Mouse (Mus musculus) cerebellum, postnatal 36 days (tissue): Measurements from ENCODE around the gene Lemd1.
A peak's percentile ranks its signal among the peaks of the same experiment; 100 is the strongest.
"Not testable (repeated sequence)": the region's sequence is repeated elsewhere in the genome, so short reads cannot be mapped to it uniquely, and the experiment has no call there.

Experiments
- DNase-seq, 2 experiments: peaks; one replicate each; pipeline ENCODE4 v3.0.0; 2021 to 2022; ENCODE audit warnings: mixed read lengths in 2 of 2

The Lemd1 gene

DNA sequence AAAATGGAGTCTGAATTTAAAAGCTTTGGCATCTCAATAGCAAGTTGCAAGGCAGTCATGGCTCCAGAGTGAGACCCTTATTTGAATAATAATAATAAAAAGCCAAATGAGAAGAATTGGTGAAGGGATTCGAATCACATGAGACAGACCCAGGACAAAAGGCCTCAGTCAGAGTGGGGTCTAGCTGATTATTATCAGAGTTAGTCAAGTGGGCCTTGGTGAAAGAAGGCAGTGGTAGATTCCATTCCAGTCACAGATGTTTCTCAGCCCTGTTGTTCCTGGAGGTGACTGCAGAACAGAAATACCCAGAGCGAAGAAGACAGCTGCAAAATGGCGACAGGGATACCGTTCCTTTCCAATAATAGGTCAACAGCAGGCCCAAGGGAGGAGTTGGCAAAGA, 72.4 kb downstream of the Lemd1 start:
- DNase-seq: no peak

DNA sequence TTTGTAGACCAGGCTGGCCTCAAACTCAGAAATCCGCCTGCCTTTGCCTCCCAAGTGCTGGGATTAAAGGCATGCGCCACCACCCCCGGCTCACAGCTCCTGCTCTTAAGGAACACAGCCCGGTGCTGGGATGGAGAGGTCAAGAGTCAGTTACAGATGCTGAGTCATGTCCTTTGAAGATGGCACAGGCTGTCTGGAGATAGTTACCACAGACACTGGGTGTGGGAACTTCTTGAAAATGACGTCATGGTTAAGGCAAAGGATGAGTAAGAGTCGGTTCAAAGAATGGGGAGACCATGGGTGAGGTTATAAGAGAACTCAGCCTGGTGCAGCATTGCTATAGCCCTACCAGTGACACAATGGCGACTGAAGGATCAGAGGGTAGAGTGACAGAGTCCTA, 73.3 kb downstream of the Lemd1 start:
- DNase-seq: no peak

DNA sequence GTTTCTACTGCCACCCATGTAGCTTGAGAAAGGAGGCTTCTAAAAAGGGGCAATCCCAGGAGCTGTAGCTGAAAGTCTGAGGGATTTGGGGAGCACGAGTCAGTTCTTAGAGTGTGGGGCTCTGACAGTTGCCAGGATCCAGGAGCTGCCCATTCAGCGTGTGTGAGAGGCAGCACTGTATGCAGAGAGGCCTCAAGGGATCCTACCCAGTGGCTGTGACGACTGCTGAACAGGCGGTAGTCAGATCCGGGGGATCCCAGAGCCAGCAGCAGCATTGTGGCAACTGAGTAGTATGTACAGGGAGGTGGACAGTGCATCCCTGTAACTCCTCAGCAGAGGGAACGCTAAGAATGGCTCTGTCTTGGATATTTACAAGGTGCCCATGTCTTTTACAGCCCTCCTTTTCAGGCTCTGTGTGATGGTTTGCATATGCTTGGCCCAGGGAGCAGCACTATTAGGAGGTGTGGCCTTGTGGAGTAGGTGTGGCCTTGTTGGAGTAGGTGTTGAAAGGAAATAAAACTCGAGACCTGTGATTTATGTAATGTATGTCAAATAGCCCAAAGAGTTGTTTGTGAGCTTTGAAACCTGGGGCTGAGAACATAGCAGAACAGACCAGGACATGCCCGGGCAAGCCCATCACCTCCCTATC, 74.1 kb downstream of the Lemd1 start:
- DNase-seq: no peak

DNA sequence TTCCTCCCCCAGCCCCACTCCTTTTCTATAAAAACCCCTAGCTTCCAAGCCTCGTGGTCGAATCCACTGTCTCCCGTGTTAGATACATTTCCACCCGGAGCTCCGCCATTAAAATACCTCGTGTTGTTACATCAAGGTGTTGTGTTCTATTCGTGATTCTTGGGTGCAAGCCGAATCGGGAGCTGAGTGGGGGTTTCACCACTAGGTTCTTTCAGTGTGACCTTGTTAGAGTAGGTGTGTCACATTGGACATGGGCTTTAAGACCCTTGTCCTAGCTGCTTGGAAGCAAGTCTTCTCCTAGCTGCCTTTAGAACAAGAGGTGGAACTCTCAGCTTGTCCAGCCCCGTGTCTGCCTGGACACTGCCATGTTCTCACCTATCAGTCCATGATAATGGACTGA, 74.7 kb downstream of the Lemd1 start:
- no peak for DNase-seq

DNA sequence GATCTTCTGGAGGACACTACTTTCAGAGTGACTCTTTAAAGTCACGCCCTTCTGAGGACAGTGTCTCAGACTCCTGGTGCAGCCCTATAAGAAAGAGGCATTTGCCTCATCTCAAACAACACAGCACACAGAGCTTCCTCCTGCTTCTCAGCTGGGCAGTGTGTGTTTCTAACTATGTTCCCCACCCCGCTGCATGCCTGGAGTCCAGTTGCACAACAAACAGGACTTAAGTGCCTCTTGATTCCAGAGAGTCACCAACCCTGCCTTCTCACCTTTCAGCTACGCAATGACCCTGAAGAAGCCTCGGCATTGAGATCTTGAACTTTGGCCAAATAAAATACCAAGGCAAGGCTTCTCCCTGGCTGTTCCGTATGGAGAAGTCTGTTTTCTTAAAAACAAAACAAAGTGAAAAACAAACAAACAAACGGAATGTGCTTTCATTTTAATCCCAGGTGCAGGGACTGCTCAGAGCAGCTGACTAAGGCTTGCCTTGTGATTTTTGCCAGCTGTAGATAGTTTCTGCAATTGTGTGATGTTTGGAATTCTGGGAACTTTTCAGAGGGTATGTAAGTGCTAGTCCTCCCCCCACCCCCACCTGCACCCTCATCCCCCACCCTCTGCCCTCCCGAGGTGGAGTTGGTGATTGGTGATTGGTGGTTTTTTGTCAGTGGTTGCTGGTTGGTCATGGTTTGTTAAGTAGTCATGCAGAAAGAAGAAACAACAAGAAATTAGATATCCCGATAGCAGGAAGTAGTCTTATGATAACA, 75.7 kb downstream of the Lemd1 start:
- no peak for DNase-seq

DNA sequence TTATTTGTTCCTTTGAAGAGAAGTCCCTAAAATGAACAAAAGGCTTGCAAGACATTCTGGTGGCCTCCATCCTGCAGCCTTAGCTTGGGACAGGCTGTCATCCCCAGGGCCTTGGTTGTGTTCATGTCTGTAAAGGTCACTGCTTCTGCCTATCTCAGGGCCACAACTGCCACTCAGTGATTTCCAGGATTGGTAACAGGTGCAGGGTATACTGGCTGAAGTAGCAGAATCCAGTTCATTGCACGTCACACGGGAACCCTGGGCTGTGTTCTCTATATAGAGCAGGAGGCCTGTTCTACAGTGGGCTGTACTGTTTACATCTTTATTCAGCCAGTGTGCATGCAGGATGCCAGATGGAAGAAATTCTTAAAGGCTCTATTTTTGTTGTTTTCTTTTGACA, 76.7 kb downstream of the Lemd1 start:
- DNase-seq: no peak

DNA sequence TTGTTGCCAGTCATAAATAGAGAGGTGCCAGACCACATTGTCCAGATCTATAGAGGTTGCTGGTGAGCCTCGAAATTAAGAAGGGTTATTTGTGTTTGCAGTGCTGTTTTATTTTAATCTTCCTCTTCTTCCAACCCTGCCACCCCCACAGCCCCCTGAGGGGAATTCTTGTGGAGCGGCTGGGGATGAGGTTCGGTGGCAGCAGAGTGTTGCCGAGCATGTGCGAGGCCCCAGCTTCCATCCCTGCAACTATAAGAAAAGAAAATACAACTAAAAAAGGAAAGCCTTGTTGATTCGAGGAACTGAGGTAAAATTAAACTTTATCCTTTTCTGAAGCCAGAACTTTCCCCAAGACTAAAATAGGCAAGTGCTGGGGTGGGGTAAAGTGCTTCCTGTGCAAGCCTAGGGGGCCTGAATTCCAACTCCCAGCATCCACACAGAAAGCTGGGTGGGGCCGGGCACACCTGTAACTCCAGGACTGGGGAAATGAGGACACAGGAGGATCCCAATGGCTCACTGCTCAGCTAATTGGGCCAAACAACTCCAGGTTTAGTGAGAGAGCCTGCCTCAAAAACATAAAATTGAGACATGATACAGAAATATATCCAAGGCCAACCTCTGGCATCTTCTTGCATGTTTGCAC, 77.3 kb downstream of the Lemd1 start:
- no peak for DNase-seq

DNA sequence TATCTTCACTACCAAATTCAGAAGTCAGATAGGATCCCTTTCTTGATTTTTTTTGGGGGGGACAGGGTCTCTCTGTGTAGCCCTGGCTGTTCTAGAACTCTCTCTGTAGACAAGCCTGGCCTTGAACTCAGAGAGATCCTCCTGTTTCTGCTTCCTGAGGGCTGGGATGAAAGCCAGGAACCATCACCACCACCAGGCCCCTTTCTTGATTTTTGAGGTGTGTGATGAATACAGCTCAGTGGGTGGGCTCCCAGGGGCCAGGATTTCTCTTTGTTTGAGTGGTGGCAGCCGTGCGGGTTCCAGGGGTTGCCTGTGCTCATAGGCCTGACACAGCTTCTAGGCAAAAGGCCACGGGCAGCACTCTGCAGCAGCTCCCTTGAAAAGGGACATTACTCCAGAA, 80.0 kb downstream of the Lemd1 start:
- no peak for DNase-seq

DNA sequence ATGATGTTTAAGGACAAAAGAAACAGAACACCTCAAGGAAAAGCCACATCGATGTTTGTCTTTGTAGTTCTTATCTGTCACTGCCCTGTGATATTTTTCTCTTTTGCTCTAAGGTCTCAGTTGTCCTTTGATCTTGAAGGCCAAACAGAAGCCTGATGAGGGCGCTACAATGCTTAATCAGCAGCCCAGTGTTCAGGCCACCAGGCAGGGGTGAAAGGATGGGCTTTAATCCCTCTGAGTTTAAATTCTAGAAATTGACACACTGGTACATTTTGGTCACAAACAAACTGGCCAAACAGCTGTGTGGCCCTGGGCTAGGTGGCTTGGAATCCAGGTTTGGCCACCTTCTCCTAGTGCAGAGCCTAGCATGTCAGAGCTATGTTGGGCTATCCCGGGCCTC, 85.5 kb downstream of the Lemd1 start:
- no peak for DNase-seq

DNA sequence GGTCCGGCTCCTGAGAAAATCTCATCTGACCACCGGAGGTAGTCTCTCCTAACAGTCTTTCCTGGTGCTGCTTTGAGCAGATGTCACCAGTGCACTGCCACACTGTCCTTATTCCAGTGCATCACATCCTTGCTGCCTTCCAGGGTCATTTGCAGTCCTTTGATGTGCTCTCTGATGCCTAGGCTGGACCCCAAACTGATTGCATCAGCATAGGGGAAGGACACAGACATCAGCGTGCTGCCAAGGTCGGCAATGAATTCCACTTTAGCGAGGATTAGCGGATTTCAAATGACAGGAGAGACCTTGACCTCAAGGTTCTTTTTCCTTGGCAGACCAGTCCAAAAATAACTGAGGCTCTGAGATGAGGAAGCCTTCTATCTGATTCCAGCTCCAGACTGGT, 85.9 kb downstream of the Lemd1 start:
- DNase-seq: no peak

DNA sequence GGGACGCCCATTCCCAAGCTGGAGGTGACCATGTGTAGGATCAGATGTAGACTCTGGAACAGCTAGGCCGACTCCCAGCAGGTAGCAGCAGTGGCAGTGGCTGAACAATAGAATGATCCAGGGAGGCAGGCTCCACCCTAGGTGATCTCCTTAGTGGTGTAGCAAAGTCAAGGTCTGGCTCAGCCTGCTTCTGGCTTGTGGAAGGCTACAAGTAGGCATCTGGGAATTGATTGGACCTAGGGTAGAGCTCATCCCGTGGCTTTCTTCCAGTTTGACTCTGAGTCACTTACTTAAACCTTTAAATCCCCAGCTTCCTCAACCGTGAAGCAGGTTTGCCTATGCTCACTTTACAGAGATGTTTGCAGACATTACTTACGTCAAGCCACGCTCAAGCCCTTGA, 89.4 kb downstream of the Lemd1 start:
- not testable (repeated sequence) for DNase-seq

DNA sequence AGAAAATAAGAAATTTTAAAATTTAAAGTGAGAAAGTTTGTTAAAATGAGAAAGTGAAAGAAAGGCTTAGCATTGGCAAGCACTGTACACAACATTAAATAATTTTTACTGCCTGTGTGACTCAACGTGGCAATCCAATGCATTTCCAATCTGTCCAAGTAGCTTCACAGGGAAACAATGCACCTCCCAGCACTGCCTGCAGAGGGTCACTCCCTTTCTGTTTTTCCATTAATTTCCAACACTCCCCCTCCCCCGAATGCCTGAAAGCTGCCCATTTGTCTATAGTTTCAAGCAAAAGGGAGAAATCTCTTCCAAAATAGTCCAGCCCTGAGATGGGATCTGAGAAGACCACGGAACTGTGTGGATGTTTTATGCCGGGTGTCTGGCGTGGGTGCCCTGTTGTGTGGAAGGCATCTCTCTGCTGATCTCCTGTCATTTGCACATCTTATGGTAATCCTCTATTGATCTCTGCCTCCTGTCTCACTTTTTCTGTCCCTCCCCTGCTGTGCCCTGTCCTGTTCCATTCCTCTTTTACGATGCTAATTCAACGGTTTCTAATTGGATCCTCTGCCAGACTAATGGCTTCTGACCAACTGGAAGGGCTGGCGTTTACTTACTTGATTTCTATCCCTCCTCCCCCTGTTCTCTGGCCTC, 90.4 kb downstream of the Lemd1 start:
- DNase-seq: no peak

DNA sequence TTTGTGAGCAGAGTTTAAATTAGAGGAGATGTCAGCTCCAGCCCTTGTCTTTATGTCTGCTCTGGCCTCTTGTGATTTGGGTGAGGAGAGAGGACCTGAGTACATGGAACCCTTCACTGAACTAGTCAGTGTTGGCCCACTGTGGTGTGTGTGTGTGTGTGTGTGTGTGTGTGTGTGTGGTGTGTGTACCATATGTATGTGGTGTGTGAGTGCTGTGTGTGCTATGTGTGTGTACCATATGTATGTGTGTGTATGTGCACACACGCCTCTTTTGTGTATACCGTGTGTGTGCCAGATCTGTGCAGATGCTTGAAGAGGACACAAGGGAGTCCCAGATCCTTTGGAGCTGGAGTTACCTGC, 90.9 kb downstream of the Lemd1 start:
- DNase-seq: no peak

DNA sequence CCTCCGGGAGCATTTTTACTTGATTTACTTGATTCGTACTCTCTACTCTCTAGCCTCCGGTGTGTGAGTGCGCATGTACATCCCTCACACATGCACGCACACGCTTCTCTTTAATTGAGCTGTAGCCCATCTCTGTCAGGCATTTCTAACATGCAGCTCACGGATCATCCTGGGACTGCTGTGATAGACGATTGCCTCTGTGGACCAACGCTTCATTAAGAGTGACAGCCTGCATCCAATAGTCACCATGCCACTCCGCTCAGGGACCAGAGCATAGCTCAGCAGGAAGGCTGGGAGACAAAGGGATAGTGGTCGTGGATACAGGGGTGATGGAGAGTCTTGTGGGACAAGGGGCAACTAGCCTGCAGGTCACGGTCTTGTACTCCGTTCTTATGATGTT, 91.8 kb downstream of the Lemd1 start:
- DNase-seq: no peak

DNA sequence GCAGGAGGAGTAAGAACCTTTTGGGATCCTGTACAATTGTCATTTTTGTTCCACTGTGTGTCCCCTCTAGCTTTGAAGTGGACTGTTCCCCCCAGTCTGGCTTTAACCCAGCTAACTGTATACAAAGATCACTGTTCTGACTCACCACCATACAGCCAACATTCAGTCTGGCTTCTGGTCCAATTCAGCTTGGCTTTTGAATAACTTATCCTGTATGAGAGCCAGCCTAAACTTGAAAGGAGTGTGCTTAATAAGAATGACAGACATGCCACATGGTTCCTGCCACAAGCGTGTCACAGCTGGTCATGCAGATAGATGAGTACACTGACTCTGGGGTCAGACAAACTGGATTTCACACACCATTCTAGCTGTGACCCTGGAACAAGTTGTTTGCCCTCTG, 95.5 kb downstream of the Lemd1 start:
- no peak for DNase-seq

DNA sequence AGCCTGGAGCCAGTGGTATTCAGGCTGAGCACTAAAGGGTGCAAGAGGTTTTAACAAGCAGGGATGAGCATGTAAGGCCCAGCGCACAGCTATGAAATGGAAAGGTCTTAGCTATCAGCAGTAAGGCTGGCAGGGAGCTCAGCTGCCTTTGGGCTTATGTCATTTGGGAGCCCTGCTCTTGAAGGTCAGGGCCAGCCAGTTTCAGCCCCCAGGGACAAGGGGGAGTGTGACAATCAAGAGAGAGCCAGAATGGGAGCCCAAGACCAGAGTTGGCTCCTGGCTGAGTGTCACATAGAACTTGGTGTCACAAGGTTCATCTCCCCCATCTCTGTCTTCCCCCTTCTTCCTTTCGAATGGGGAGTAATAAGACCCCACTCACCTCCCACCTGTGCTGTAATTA, 96.2 kb downstream of the Lemd1 start:
- DNase-seq: no peak

DNA sequence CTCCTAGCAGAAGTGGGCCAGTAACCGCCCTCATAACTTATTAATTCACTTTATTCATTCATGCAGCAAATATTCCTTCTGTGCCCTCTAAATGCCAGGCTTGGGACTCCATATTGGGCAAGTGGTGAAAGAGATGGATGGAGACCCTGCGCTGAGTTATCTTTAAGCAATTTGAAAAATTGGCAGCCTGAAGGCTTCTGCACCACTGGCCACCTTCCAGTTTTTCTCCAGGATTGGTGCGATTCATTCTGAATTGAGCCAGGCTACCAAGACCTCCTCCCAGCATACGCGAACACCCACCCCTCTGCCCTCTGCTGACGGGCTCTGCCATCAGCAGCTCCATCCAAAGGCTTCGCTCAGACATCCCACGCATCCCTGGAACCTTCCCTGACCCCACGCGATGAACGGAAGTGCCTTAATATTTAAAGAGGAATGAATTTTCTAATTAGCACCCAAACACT, 96.8 kb downstream of the Lemd1 start:
- DNase-seq: no peak

DNA sequence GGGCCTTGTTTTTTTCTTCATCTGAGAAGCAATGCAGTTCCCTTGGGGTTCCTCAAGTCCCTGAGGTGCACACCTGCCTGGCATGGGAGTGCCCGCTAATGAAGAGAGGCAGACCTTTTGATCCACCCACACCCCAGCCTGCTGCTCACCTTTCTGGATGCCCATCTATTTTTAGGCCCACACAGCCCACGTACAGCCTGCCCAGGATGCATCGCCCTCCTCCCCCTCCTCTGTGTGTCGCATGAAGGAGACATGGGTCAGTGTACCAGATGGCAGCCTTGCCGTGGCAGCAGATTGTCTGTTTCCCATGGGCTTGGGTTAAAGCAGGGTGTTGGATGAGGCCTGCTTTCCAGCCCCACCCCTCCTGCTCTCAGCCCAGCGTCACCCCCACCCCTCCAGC, 98.7 kb downstream of the Lemd1 start:
- peak; percentile 53 to 63 for DNase-seq

DNA sequence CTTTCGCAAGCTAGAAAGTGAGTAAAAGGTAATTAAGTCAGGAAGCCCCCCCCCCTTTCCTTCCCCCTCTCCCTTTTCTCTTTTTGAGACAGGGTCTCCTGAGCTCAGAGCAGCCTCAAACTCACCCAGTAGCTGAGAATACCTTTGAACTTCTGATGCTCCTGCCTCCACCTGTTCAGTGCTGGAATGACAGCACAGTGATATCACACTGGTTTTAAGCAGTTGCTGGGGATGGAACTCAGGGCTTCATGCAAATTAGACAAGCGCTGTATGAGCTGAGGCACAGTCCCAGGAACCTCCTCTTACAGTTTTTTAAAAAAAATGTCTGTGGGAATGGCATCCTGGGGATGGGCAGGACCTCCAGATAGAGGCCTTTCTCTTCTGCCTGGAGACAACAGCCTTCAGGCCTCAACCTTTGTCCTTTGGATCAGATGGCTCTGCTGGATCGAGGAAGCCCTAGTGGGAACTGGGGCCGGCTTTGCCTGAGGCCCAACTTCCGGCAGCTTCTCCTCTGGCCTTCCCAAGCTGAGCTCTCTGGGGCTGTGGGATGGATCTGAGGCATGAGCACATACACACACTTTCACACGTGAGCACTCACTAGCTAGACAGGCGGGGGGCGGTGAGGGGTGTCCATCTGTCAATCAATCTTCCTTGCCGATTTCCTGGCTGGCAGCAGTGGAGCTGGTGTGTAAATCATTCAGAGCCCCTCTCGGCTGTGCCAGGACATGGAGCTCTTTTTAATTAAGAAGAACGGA, 99.9 kb downstream of the Lemd1 start:
- DNase-seq: no peak

DNA sequence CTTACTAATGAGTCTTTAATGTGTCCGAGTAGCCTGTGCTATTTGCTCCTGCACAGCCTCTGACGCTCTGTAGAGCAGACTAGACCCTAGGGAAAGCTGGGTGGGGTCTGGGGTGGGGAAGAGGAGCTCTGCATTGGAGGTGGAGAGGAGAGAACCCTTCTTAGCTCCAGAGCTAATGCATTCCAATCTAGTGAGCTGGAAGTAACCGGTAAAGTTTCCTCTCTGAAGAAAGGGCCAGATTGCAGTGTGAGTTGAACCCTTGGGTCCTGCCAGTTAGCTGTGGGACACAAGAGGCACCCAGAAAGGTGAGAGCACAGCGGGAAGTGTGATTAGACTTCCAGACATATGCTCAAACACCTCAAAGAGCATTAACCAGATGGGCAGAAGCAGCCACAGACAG, 100.5 kb downstream of the Lemd1 start:
- DNase-seq: no peak

DNA sequence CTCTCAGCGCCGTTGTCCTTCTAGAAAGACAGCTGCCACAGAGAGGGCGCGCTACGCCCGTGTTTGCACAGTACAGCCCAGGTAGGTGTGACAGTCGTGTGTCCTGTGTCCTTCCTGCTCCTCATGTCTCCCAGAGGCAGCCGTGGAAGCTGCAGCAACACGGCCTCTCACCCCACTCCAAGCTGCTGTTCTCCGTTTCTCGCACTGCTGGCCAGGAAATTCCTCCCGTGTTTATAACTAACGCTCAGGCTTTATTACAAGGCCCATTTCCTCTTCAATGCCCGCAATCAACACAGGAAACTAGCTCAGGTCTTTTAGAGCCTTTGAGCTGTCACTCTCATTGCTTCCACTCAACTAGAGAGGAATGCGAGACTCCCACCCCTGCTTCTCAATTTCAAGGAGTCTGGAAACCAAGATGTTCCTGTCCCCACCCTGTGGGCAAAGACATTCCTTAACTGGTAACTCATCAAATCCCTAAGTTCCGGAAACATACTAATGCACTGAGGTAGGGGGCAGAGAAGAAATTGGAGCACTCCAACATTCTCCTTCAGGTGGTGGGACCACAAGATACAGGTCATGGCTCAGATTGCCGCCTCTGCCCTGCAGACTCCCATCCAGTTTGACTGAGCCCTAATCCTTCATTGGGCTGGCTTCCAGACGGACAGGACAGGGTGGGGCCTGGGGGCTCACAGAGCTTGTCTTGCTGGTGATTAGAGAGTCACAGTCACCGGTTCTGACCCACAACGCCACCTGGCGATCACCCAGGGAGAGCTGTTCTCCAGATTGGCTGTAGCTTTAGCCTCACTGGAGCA, 101.3 kb downstream of the Lemd1 start:
- peak; percentile 42 to 54 for DNase-seq

DNA sequence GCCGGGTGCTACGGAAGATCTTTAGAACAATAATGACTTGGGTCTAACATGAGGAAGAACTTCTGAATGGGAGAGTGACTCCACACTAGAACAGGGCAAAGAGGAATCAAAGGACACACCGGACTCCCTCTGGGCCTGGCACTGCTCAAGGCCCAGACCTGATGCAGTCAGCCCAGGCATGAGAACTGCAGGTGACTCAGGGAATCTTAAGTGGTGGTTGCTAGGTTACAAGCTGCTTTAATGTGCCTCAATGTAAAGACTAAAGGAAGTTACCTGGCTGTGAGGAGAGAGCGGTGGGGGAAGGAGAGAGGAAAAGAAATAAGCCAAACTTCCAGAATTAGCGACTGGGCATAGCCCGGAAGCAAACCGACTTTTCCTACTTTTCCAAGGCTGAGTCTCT, 104.3 kb downstream of the Lemd1 start:
- no peak for DNase-seq
